Mouse (Mus musculus): ENCODE data around the gene 1700016C15Rik.

The 1700016C15Rik gene

GRCm38 (mm10) chr1:177797151-177797755 lies 67.6 kb downstream of the 1700016C15Rik start:
- peak; percentile 35 for DNase-seq (ENCODE audit: low spot score)
